Mouse (Mus musculus): Measurements from ENCODE around the gene Zfp354b.

Gene Zfp354b

GRCm38 (mm10) chr11:50931451-50931866, at the start of gene Zfp354b:
Gene Zfp354b, minus strand, starts transcription at chr11:50931633.
- DNase-seq, result peak; percentile 94

GRCm38 (mm10) chr11:50977216-50977615, 45.8 kb upstream of the Zfp354b start:
- DNase-seq, result no peak

GRCm38 (mm10) chr11:50966230-50966629, 34.8 kb upstream of the Zfp354b start, which contains the start of gene Olfr1378:
Gene Olfr1378, plus strand, starts transcription at chr11:50966530.
- DNase-seq, result no peak

- no peak for DNase-seq
Measured at GRCm38 (mm10) chr11:50964886-50965285, 33.5 kb upstream of the Zfp354b start.

- no peak for DNase-seq
Measured at GRCm38 (mm10) chr11:50953665-50954064, 22.2 kb upstream of the Zfp354b start, which contains the start of gene Prop1. Gene Prop1, minus strand, starts transcription at chr11:50953765.

GRCm38 (mm10) chr11:50952290-50952689, 20.9 kb upstream of the Zfp354b start:
- no peak for DNase-seq

GRCm38 (mm10) chr11:50943506-50943905, 12.1 kb upstream of the Zfp354b start, which contains the start of gene 4933414I15Rik:
Gene 4933414I15Rik, minus strand, starts transcription at chr11:50943765.
- no peak for DNase-seq

- DNase-seq, result no peak
Measured at GRCm38 (mm10) chr11:50942386-50942785, 11.0 kb upstream of the Zfp354b start.

GRCm38 (mm10) chr11:50939621-50940366, 8.4 kb upstream of the Zfp354b start:
- peak; percentile 53 for DNase-seq

GRCm38 (mm10) chr11:50938435-50938834, 7.0 kb upstream of the Zfp354b start:
- no peak for DNase-seq

GRCm38 (mm10) chr11:50932040-50932439, 607 bp upstream of the Zfp354b start:
- no peak for DNase-seq

- no peak for DNase-seq
Measured at GRCm38 (mm10) chr11:50931021-50931420, 412 bp downstream of the Zfp354b start.

- DNase-seq, result no peak
Measured at GRCm38 (mm10) chr11:50930469-50931014, 891 bp downstream of the Zfp354b start.

GRCm38 (mm10) chr11:50915671-50916320, 15.6 kb downstream of the Zfp354b start, which contains the start of gene Zfp2:
Gene Zfp2, minus strand, starts transcription at chr11:50916165.
- DNase-seq, result peak; percentile 93

GRCm38 (mm10) chr11:50914461-50914860, 17.0 kb downstream of the Zfp354b start:
- DNase-seq, result no peak

GRCm38 (mm10) chr11:50913301-50913700, 18.1 kb downstream of the Zfp354b start:
- no peak for DNase-seq

- no peak for DNase-seq
Measured at GRCm38 (mm10) chr11:50908136-50908535, 23.3 kb downstream of the Zfp354b start.

- no peak for DNase-seq
Measured at GRCm38 (mm10) chr11:50897359-50897758, 34.1 kb downstream of the Zfp354b start.

GRCm38 (mm10) chr11:50892441-50892840, 39.0 kb downstream of the Zfp354b start:
- no peak for DNase-seq

GRCm38 (mm10) chr11:50887390-50888128, 43.9 kb downstream of the Zfp354b start, which contains the start of gene Zfp454:
Gene Zfp454, minus strand, starts transcription at chr11:50887651.
- peak; percentile 98 for DNase-seq

- no peak for DNase-seq
Measured at GRCm38 (mm10) chr11:50886933-50887293, 44.5 kb downstream of the Zfp354b start.

GRCm38 (mm10) chr11:50886231-50886932, 45.1 kb downstream of the Zfp354b start:
- peak; percentile 39 for DNase-seq

Data from cerebellum, adult 9-10 months (tissue).